ENCODE assay signal across 31 mouse cellular contexts in the genomic region with DNA sequence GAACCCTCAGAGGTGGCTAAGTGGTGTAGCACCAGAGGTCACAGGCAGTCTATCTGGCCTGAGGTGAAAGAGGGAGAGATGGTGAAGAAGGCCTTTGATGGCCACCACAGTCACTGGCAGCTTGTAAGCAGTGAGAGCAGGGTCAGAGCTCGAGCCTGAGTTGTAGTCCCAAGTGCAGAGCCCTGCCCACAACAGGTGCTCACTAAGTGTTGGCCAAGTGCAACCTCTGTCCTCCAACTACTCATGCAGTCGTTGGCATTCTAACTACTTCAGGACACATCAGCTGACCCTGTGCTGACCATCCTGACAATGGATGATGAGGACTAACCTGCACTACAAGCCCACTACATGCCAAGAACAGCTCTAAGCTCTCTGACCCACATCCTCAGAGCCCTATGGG. TPM values are rescaled to one million over a fixed set of nuclear protein-coding genes. Genes with fewer than 3 reads are reported as not detected.
DNase-seq lines count a peak whose midpoint lies in the region; ATAC-seq and TF ChIP-seq lines count a peak whose summit lies in the region.
"Had no signal": no experiment of that assay in that cellular context is flagged by ENCODE, and none has a peak within 500 bp of the region (broad histone marks: within the 10 kb centered on the region; RNA-seq: fewer than 3 reads in every experiment).

No protein-coding gene starts in this region.

- no peak overlapping the region for H3K4me2 ChIP-seq in liver, postnatal 0 days (ENCODE audit: low read depth, low read length)
- H3K4me2 ChIP-seq in stomach, embryonic 14.5 days (replicated peaks; ENCODE audit: low read depth, low read length) = no peak overlapping the region
- H3K4me2 ChIP-seq in stomach, postnatal 0 days (replicated peaks; ENCODE audit: low read depth) = no peak overlapping the region
- H3K4me2 ChIP-seq: embryonic facial prominence, embryonic 13.5 days; forebrain, embryonic 12.5 days; forebrain, embryonic 15.5 days; heart, embryonic 12.5 days; heart, embryonic 15.5 days; hindbrain, embryonic 13.5 days had no signal

- H3K9ac ChIP-seq in liver, adult 2 months (ENCODE audit: low read depth, low read length) = no peak overlapping the region
- H3K9ac ChIP-seq in liver, postnatal 0 days (replicated peaks) = no peak overlapping the region
- H3K9ac ChIP-seq in stomach, embryonic 14.5 days (replicated peaks; ENCODE audit: low read depth, low read length) = no peak overlapping the region
- H3K9ac ChIP-seq in stomach, postnatal 0 days (ENCODE audit: low read length) = no peak overlapping the region
- H3K9ac ChIP-seq: embryonic facial prominence, embryonic 13.5 days; forebrain, embryonic 12.5 days; forebrain, embryonic 15.5 days; heart, embryonic 12.5 days; heart, embryonic 15.5 days; hindbrain, embryonic 13.5 days had no signal

- DNase-seq in kidney, adult 2 months = peak; percentile 33
- DNase-seq in kidney, adult 18-20 months = no peak
- DNase-seq in liver, adult 2 months (ENCODE audit: extremely low read depth, low read depth, low spot score) = peak; percentile 73
- DNase-seq in liver, postnatal 0 days = no peak
- DNase-seq in stomach, postnatal 0 days (ENCODE audit: low spot score) = no peak
- no peak for DNase-seq in ovary, adult 18-20 months (ENCODE audit: low spot score)
- DNase-seq: adrenal gland, adult 2 months; adrenal gland, postnatal 14 days; B cell, adult 2 months; cerebellum, adult 11 months; cerebellum, adult 2 months; cerebellum, adult 9-11 months; cerebellum, postnatal 36 days; embryo, embryonic 11 days; gastrocnemius, postnatal 25 days; heart, adult 18-20 months; heart, postnatal 10 days; heart, postnatal 36 days had no signal

- ATAC-seq in liver, postnatal 0 days = no peak
- 0 out of 2 replicates have a peak, but pooled peaks have one; percentile 10 for ATAC-seq in stomach, embryonic 14.5 days (ENCODE audit: insufficient number of reproducible peaks, insufficient read depth, low FRiP score, low read depth)
- no peak for ATAC-seq in stomach, postnatal 0 days (ENCODE audit: low FRiP score, low TSS enrichment)
- ATAC-seq: forebrain, embryonic 15.5 days; Patski had no signal

- H3K79me2 ChIP-seq in liver, adult 2 months (ENCODE audit: control insufficient read depth, insufficient read depth, low read length) = peaks cover 34% of the 10 kb centered on the region

- 0 out of 2 replicates have a peak, but pooled peaks cover 1% of the 10 kb centered on the region for H3K36me3 ChIP-seq in kidney, adult 2 months (ENCODE audit: control insufficient read depth, insufficient read depth, low read length)
- peaks cover 15% of the 10 kb centered on the region; the same call in 1 of the 2 replicates for H3K36me3 ChIP-seq in liver, adult 2 months (ENCODE audit: control insufficient read depth, insufficient read depth, low read length)
- peaks cover 33% of the 10 kb centered on the region for H3K36me3 ChIP-seq in liver, postnatal 0 days (replicated peaks; ENCODE audit: insufficient read depth, low read length)
- H3K36me3 ChIP-seq in stomach, embryonic 14.5 days (ENCODE audit: control insufficient read depth, insufficient read depth, low read length) = peaks cover 27% of the 10 kb centered on the region
- peaks cover 11% of the 10 kb centered on the region; the same call in 1 of the 2 replicates for H3K36me3 ChIP-seq in stomach, postnatal 0 days (ENCODE audit: control insufficient read depth, insufficient read depth, low read length)

- no peak for TF ChIP-seq EP300 in liver, postnatal 0 days (IDR thresholded peaks at IDR 0.05; ENCODE audit: low read depth)
- no peak for TF ChIP-seq EP300 in stomach, postnatal 0 days (optimal IDR thresholded peaks at IDR 0.05)

- no peak overlapping the region for H3K4me3 ChIP-seq in kidney, adult 2 months (ENCODE audit: insufficient read depth, low read depth, low read length)
- H3K4me3 ChIP-seq in liver, adult 2 months (ENCODE audit: insufficient read depth, low read depth, low read length) = no peak overlapping the region
- H3K4me3 ChIP-seq in liver, postnatal 0 days (ENCODE audit: low read depth, low read length) = no peak overlapping the region
- no peak overlapping the region for H3K4me3 ChIP-seq in stomach, embryonic 14.5 days (ENCODE audit: low read depth, low read length)
- H3K4me3 ChIP-seq in stomach, postnatal 0 days (ENCODE audit: low read depth, low read length) = no peak overlapping the region
- H3K4me3 ChIP-seq: embryonic facial prominence, embryonic 10.5 days; embryonic facial prominence, embryonic 13.5 days; erythroblast, embryonic 14.5 days; forebrain, embryonic 12.5 days; forebrain, embryonic 15.5 days; heart, embryonic 12.5 days; heart, embryonic 15.5 days; hindbrain, embryonic 10.5 days; hindbrain, embryonic 13.5 days had no signal

- H3K9me3 ChIP-seq in liver, postnatal 0 days (ENCODE audit: low read length) = no peaks in the 10 kb centered on the region
- no peaks in the 10 kb centered on the region; the same call in 1 of the 2 replicates for H3K9me3 ChIP-seq in stomach, embryonic 14.5 days (ENCODE audit: control insufficient read depth, low read depth, low read length)
- no peaks in the 10 kb centered on the region for H3K9me3 ChIP-seq in stomach, postnatal 0 days (ENCODE audit: control insufficient read depth, low read length)
- H3K9me3 ChIP-seq: embryonic facial prominence, embryonic 10.5 days; forebrain, embryonic 12.5 days; forebrain, embryonic 15.5 days; G1E; heart, embryonic 12.5 days; heart, embryonic 15.5 days; hindbrain, embryonic 10.5 days; hindbrain, embryonic 13.5 days had no signal

- no peak for TF ChIP-seq CTCF in kidney, adult 2 months (conservative IDR thresholded peaks at IDR 0.05; ENCODE audit: insufficient read depth, insufficient read length, low read depth, low read length)
- no peak for TF ChIP-seq CTCF in liver, adult 2 months (IDR thresholded peaks at IDR 0.05; ENCODE audit: low read depth, low read length)
- no peak for TF ChIP-seq CTCF in liver, postnatal 0 days (IDR thresholded peaks at IDR 0.05; ENCODE audit: low read depth)
- TF ChIP-seq CTCF in stomach, postnatal 0 days (IDR thresholded peaks at IDR 0.05; ENCODE audit: low read depth) = no peak

- TF ChIP-seq POLR2A in kidney, adult 2 months (IDR thresholded peaks at IDR 0.05; ENCODE audit: low read depth, low read length) = no peak
- no peak for TF ChIP-seq POLR2A in liver, adult 2 months (IDR thresholded peaks at IDR 0.05; ENCODE audit: extremely low read depth, insufficient read depth, low read length)

- no peaks in the 10 kb centered on the region for H3K27me3 ChIP-seq in kidney, adult 2 months (replicated peaks; ENCODE audit: control insufficient read depth, insufficient read depth, low read length)
- no peaks in the 10 kb centered on the region for H3K27me3 ChIP-seq in liver, adult 2 months (ENCODE audit: control insufficient read depth, insufficient read depth, low read length)
- no peaks in the 10 kb centered on the region for H3K27me3 ChIP-seq in liver, postnatal 0 days (ENCODE audit: insufficient read depth, low read length)
- H3K27me3 ChIP-seq in stomach, embryonic 14.5 days (ENCODE audit: control insufficient read depth, insufficient read depth, low read length) = no peaks in the 10 kb centered on the region
- H3K27me3 ChIP-seq in stomach, postnatal 0 days (ENCODE audit: control insufficient read depth, insufficient read depth, low read length) = no peaks in the 10 kb centered on the region
- H3K27me3 ChIP-seq: CH12.LX; embryonic facial prominence, embryonic 13.5 days; forebrain, embryonic 12.5 days; forebrain, embryonic 15.5 days; heart, embryonic 12.5 days; heart, embryonic 15.5 days; hindbrain, embryonic 13.5 days; Patski had no signal

- 42% methylated on average over 2 of the region's 2 CpGs for whole genome bisulfite sequencing in kidney, adult 2 months
- WGBS in liver, adult 2 months = 22% methylated on average over 2 of the region's 2 CpGs
- WGBS in liver, postnatal 0 days (ENCODE audit: insufficient replicate concordance) = 63% methylated on average over 2 of the region's 2 CpGs
- whole genome bisulfite sequencing in stomach, embryonic 14.5 days = 80% methylated on average over 2 of the region's 2 CpGs
- WGBS in stomach, postnatal 0 days = 74% methylated on average over 2 of the region's 2 CpGs

- no peak overlapping the region for H3K27ac ChIP-seq in kidney, adult 2 months (ENCODE audit: insufficient read depth, low read depth, low read length)
- no peak overlapping the region for H3K27ac ChIP-seq in liver, adult 2 months (replicated peaks; ENCODE audit: insufficient read depth, low read depth, low read length)
- H3K27ac ChIP-seq in liver, postnatal 0 days (ENCODE audit: low read depth) = no peak overlapping the region
- no peak overlapping the region for H3K27ac ChIP-seq in stomach, embryonic 14.5 days (ENCODE audit: low read length)
- no peak overlapping the region for H3K27ac ChIP-seq in stomach, postnatal 0 days (replicated peaks)
- H3K27ac ChIP-seq: embryonic facial prominence, embryonic 10.5 days; embryonic facial prominence, embryonic 13.5 days; forebrain, embryonic 12.5 days; forebrain, embryonic 15.5 days; heart, embryonic 15.5 days; hindbrain, embryonic 10.5 days; hindbrain, embryonic 13.5 days had no signal

- peaks cover 3% of the 10 kb centered on the region; the same call in 1 of the 2 replicates for H3K4me1 ChIP-seq in kidney, adult 2 months (ENCODE audit: control insufficient read depth, insufficient read depth, low read length)
- peaks cover 13% of the 10 kb centered on the region for H3K4me1 ChIP-seq in liver, adult 2 months (ENCODE audit: control insufficient read depth, insufficient read depth, low read length)
- H3K4me1 ChIP-seq in liver, postnatal 0 days (ENCODE audit: insufficient read depth) = peaks cover 5% of the 10 kb centered on the region
- peaks cover 1% of the 10 kb centered on the region; the same call in 1 of the 2 replicates for H3K4me1 ChIP-seq in stomach, embryonic 14.5 days (ENCODE audit: control insufficient read depth, insufficient read depth, low read length)
- H3K4me1 ChIP-seq in stomach, postnatal 0 days (replicated peaks; ENCODE audit: control insufficient read depth, insufficient read depth) = 0 out of 2 replicates have a peak, but pooled peaks cover under 1% of the 10 kb centered on the region
- H3K4me1 ChIP-seq: embryonic facial prominence, embryonic 10.5 days; hindbrain, embryonic 10.5 days had no signal

RNA-seq across cellular contexts. Expression of a gene that starts 7.2 kb away (rescaled TPM):
- 18.4 and 19.8 TPM in 2 replicates for polyA plus RNA-seq in kidney, adult 2 months (2012; rRNA removed)
- total RNA-seq in liver, adult 2 months (2014; rRNA removed) = 32.4 and 36.2 TPM in 2 replicates
- polyA plus RNA-seq in liver, adult 2 months (2012; rRNA removed) = 11.6 and 13.3 TPM in 2 replicates
- polyA plus RNA-seq in liver, postnatal 0 days (2015; fragmentation: Nextera tagmentation; extraction: Ambion mirVana) = 6.6 and 7.0 TPM in 2 replicates
- polyA plus RNA-seq in stomach, embryonic 14.5 days (2014; fragmentation: Nextera tagmentation; extraction: Ambion mirVana) = 14.7 and 15.0 TPM in 2 replicates
- polyA plus RNA-seq in stomach, postnatal 0 days (2015; fragmentation: Nextera tagmentation; extraction: Ambion mirVana) = 7.2 and 8.1 TPM in 2 replicates

RNA-seq across cellular contexts. Expression of a gene that starts 59.1 kb away (rescaled TPM):
- 6.5 and 8.4 TPM in 2 replicates for polyA plus RNA-seq in kidney, adult 2 months (2012; rRNA removed)
- 10.8 and 14.9 TPM in 2 replicates for total RNA-seq in liver, adult 2 months (2014; rRNA removed)
- polyA plus RNA-seq in liver, adult 2 months (2012; rRNA removed) = 16.8 and 16.9 TPM in 2 replicates
- polyA plus RNA-seq in liver, postnatal 0 days (2015; fragmentation: Nextera tagmentation; extraction: Ambion mirVana) = 7.2 and 9.4 TPM in 2 replicates
- polyA plus RNA-seq in stomach, embryonic 14.5 days (2014; fragmentation: Nextera tagmentation; extraction: Ambion mirVana) = 3.2 and 3.6 TPM in 2 replicates
- polyA plus RNA-seq in stomach, postnatal 0 days (2015; fragmentation: Nextera tagmentation; extraction: Ambion mirVana) = 5.4 and 6.0 TPM in 2 replicates
- total RNA-seq: G1E had no signal
- polyA plus RNA-seq: G1E had no signal

Comparison
In these comparisons a context has a peak if more than half of its experiments do, and no peak if none do; other contexts are left out.
1. DNase-seq: peak in kidney, adult 2 months (single experiment) and liver, adult 2 months (single experiment); none in kidney, adult 18-20 months (single experiment), liver, postnatal 0 days (single experiment), stomach, postnatal 0 days (single experiment) and ovary, adult 18-20 months (single experiment).